31 mouse cellular contexts compared by ENCODE assay signal in genomic region chr2:60404763-60405162, GRCm38 (mm10).
"Had no signal": no experiment of that assay in that cellular context is flagged by ENCODE, and none has a peak within 500 bp of the region (broad histone marks: within the 10 kb centered on the region; RNA-seq: fewer than 3 reads in every experiment).

No protein-coding gene starts in this region.

- H3K4me3 ChIP-seq: limb, embryonic 10.5 days; limb, embryonic 12.5 days; limb, embryonic 13.5 days; limb, embryonic 15.5 days; liver, embryonic 12.5 days; liver, embryonic 13.5 days; liver, embryonic 15.5 days; lung, embryonic 15.5 days; megakaryocyte, embryonic 14.5 days; midbrain, embryonic 10.5 days; midbrain, embryonic 12.5 days; midbrain, embryonic 13.5 days; midbrain, embryonic 15.5 days; myocyte; neural tube, embryonic 12.5 days had no signal

- H3K4me2 ChIP-seq: limb, embryonic 12.5 days; limb, embryonic 13.5 days; limb, embryonic 15.5 days; liver, embryonic 11.5 days; liver, embryonic 12.5 days; liver, embryonic 13.5 days; liver, embryonic 15.5 days; lung, embryonic 14.5 days; lung, embryonic 15.5 days; midbrain, embryonic 11.5 days; midbrain, embryonic 12.5 days; midbrain, embryonic 13.5 days; midbrain, embryonic 15.5 days; neural tube, embryonic 12.5 days had no signal

- H3K27me3 ChIP-seq: limb, embryonic 13.5 days; limb, embryonic 15.5 days; liver, embryonic 12.5 days; liver, embryonic 13.5 days; liver, embryonic 15.5 days; lung, embryonic 15.5 days; midbrain, embryonic 12.5 days; midbrain, embryonic 13.5 days; midbrain, embryonic 15.5 days; neural tube, embryonic 12.5 days had no signal

- H3K27ac ChIP-seq: limb, embryonic 10.5 days; limb, embryonic 12.5 days; limb, embryonic 13.5 days; limb, embryonic 15.5 days; liver, embryonic 12.5 days; liver, embryonic 13.5 days; liver, embryonic 14.5 days; liver, embryonic 15.5 days; lung, embryonic 15.5 days; macrophage; midbrain, embryonic 10.5 days; midbrain, embryonic 12.5 days; midbrain, embryonic 13.5 days; midbrain, embryonic 15.5 days; neural tube, embryonic 12.5 days had no signal

- H3K9ac ChIP-seq: limb, embryonic 12.5 days; limb, embryonic 13.5 days; limb, embryonic 15.5 days; liver, embryonic 12.5 days; liver, embryonic 13.5 days; liver, embryonic 14.5 days; liver, embryonic 15.5 days; liver, postnatal 0 days; lung, embryonic 14.5 days; lung, embryonic 15.5 days; midbrain, embryonic 12.5 days; midbrain, embryonic 13.5 days; midbrain, embryonic 15.5 days; neural tube, embryonic 12.5 days had no signal

- H3K4me1 ChIP-seq: limb, embryonic 10.5 days; limb, embryonic 12.5 days; limb, embryonic 13.5 days; limb, embryonic 15.5 days; liver, embryonic 12.5 days; lung, embryonic 15.5 days; megakaryocyte, embryonic 14.5 days; midbrain, embryonic 12.5 days; midbrain, embryonic 13.5 days; midbrain, embryonic 15.5 days; neural tube, embryonic 12.5 days had no signal

- H3K9me3 ChIP-seq: limb, embryonic 10.5 days; limb, embryonic 12.5 days; limb, embryonic 13.5 days; limb, embryonic 15.5 days; liver, embryonic 12.5 days; liver, embryonic 13.5 days; liver, embryonic 15.5 days; lung, embryonic 15.5 days; megakaryocyte, embryonic 14.5 days; midbrain, embryonic 10.5 days; midbrain, embryonic 12.5 days; midbrain, embryonic 13.5 days; midbrain, embryonic 15.5 days; neural tube, embryonic 12.5 days had no signal

- H3K36me3 ChIP-seq: limb, embryonic 10.5 days; limb, embryonic 12.5 days; limb, embryonic 13.5 days; limb, embryonic 15.5 days; liver, embryonic 12.5 days; liver, embryonic 13.5 days; liver, embryonic 15.5 days; lung, embryonic 15.5 days; midbrain, embryonic 10.5 days; midbrain, embryonic 12.5 days; midbrain, embryonic 13.5 days; midbrain, embryonic 15.5 days; neural tube, embryonic 12.5 days had no signal

- DNase-seq: left cerebral cortex, postnatal 4 days; liver; liver, embryonic 13.5 days; liver, postnatal 0 days; lung, adult 18-20 months; lung, adult 2 months; lung, embryonic 14.5 days; lung, postnatal 10 days; lung, postnatal 14 days; lung, postnatal 4 days; midbrain, embryonic 14.5 days had no signal

- ATAC-seq: liver, embryonic 12.5 days; liver, postnatal 0 days; lung, postnatal 0 days; midbrain, embryonic 13.5 days; midbrain, embryonic 15.5 days; midbrain, embryonic 16.5 days had no signal
